Mouse (Mus musculus) cerebellum, adult 2 months (tissue): ENCODE results near the gene Hif3a.

Source experiments
- CTCF ChIP-seq: fragments of 200-500 bp; IDR thresholded peaks from 2 replicates; pipeline ENCODE4 v1.5.1; 2011; ENCODE audit warnings: low read depth, mild to moderate bottlenecking, control low read depth, low read length, moderate library complexity, borderline replicate concordance; ENCODE audit not compliant: insufficient read depth
- POLR2A ChIP-seq: fragments of 200-500 bp; IDR thresholded peaks from 2 replicates; pipeline ENCODE4 v1.6.1; 2011; ENCODE audit warnings: low read length, control low read depth, borderline replicate concordance; ENCODE audit not compliant: insufficient read depth

DNA sequence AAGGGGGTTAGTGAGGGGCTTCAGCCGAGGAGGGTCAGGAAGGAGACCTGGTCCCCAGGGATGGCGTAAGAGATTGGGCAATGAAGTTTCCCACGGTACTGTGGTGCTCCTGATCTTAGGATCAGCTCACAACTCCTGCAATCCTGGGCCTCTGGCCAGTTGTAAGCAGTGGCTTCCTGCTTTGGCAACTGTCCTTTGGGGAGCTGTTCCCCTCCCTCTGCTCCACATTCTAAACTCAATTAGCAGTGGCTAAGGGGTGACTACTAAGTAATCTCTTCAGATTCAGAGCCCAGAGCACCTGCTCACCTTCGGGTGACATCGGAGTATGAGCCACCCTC lies 52.2 kb downstream of the Hif3a start:
- TF ChIP-seq CTCF (no peak), POLR2A (no peak)
